Mouse (Mus musculus): ENCODE measurements around the gene Mrpl41.

- no peak for TF ChIP-seq CTCF (IDR thresholded peaks at IDR 0.05; ENCODE audit: borderline replicate concordance, insufficient read depth, low read depth, low read length)
- no peak for TF ChIP-seq POLR2A (IDR thresholded peaks at IDR 0.05; ENCODE audit: borderline replicate concordance, insufficient read depth, low read length)
Observed at GRCm38 (mm10) chr2:25022678-25023077, 47.8 kb upstream of the Mrpl41 start.
